Mouse (Mus musculus): ENCODE results near the gene Nsf.

- TF ChIP-seq CTCF (IDR thresholded peaks at IDR 0.05; ENCODE audit: low read depth): no peak
- no peak for TF ChIP-seq EP300 (optimal IDR thresholded peaks at IDR 0.05)
Observed at GRCm38 (mm10) chr11:103848287-103848686, 105.6 kb downstream of the Nsf start.
